Mouse (Mus musculus) adrenal gland, adult 2 months (tissue): ENCODE data around the gene Col9a2. TPM values are rescaled to one million over a fixed set of nuclear protein-coding genes. Genes with fewer than 3 reads are reported as not detected.

Source experiments
- DNase-seq: peaks from one replicate; pipeline ENCODE4 v3.0.0; 2021
- polyA plus RNA-seq: library from polyadenylated mRNA; depleted of rRNA; stranded (reverse); fragments of >200 nt; gene quantifications from 2 replicates; pipeline ENCODE4 v1.2.3, GENCODE M21; 2012; rRNA removed
- total RNA-seq, 2 experiments: library from RNA; stranded (reverse); gene quantifications; 2 replicates each; pipeline ENCODE4 v1.2.3; 2021

Gene Col9a2
- total and polyA plus RNA-seq, 3 experiments = 0.21 to 0.76 (median 0.23) TPM

GRCm38 (mm10) chr4:121077915-121078646 lies 38.9 kb downstream of the Col9a2 start:
- no peak for DNase-seq

GRCm38 (mm10) chr4:121080395-121080794 lies 41.2 kb downstream of the Col9a2 start:
- DNase-seq = no peak

- DNase-seq = no peak
Measured at GRCm38 (mm10) chr4:121084506-121084905, 45.3 kb downstream of the Col9a2 start.

- no peak for DNase-seq
Measured at GRCm38 (mm10) chr4:121088696-121089095, 49.5 kb downstream of the Col9a2 start.

GRCm38 (mm10) chr4:121090211-121090610 lies 51.0 kb downstream of the Col9a2 start:
- no peak for DNase-seq

- peak; percentile 85 for DNase-seq
Measured at GRCm38 (mm10) chr4:121097650-121098378, 58.6 kb downstream of the Col9a2 start, which contains the start of gene Zmpste24. Gene Zmpste24, minus strand, starts transcription at chr4:121098241.

GRCm38 (mm10) chr4:121103304-121103703 lies 64.1 kb downstream of the Col9a2 start:
- DNase-seq = no peak

Other genes starting within 250 kb of the Col9a2 start
- 10 to 100 TPM; 43.0 to 59.0 TPM for gene Nfyc, start 207.8 kb upstream of the Col9a2 start, total RNA-seq
- 169 and 171 TPM in 2 replicates for gene Nfyc, start 207.8 kb upstream of the Col9a2 start, polyA plus RNA-seq
- gene Rims3, start 184.6 kb upstream of the Col9a2 start, total RNA-seq = 10 to 100 TPM in 1 of 2 experiments, 1 to 10 TPM in 1; 5.8 to 11.0 TPM
- gene Rims3, start 184.6 kb upstream of the Col9a2 start, polyA plus RNA-seq = 6.9 and 7.3 TPM in 2 replicates
- gene Exo5, start 114.4 kb upstream of the Col9a2 start, total RNA-seq = 10 to 100 TPM in 1 of 2 experiments, 1 to 10 TPM in 1; 6.9 to 10.2 TPM
- 0.80 and 1.4 TPM in 2 replicates for gene Exo5, start 114.4 kb upstream of the Col9a2 start, polyA plus RNA-seq
- 1 to 10 TPM; 1.5 to 3.2 TPM for gene Zfp69, start 87.7 kb upstream of the Col9a2 start, total RNA-seq
- 3.5 and 3.7 TPM in 2 replicates for gene Zfp69, start 87.7 kb upstream of the Col9a2 start, polyA plus RNA-seq
- gene Smap2, start 22.1 kb upstream of the Col9a2 start, total RNA-seq = 10 to 100 TPM; 37.8 to 38.1 TPM
- gene Smap2, start 22.1 kb upstream of the Col9a2 start, polyA plus RNA-seq = 14.3 and 20.4 TPM in 2 replicates
- gene Zmpste24, start 58.9 kb downstream of the Col9a2 start, total RNA-seq = 10 to 100 TPM; 45.1 to 55.6 TPM
- 16.2 and 19.7 TPM in 2 replicates for gene Zmpste24, start 58.9 kb downstream of the Col9a2 start, polyA plus RNA-seq
- gene Tmco2, start 69.8 kb downstream of the Col9a2 start, total RNA-seq = not detected
- not detected in 2 replicates for gene Tmco2, start 69.8 kb downstream of the Col9a2 start, polyA plus RNA-seq
- gene Rlf, start 175.7 kb downstream of the Col9a2 start, total RNA-seq = 10 to 100 TPM; 11.7 to 16.1 TPM
- 0.88 and 1.1 TPM in 2 replicates for gene Rlf, start 175.7 kb downstream of the Col9a2 start, polyA plus RNA-seq